Comparison of ENCODE assay signal across 8 mouse cellular contexts in genomic region chr10:77516379-77516951, GRCm38 (mm10). TPM values are rescaled to one million over a fixed set of nuclear protein-coding genes. Genes with fewer than 3 reads are reported as not detected.
DNase-seq lines count a peak whose midpoint lies in the region; ATAC-seq and TF ChIP-seq lines count a peak whose summit lies in the region.

No protein-coding gene starts in this region.

- H3K4me1 ChIP-seq in megakaryocyte, embryonic 14.5 days, result peaks cover 82% of the 10 kb centered on the region
- peaks cover 13% of the 10 kb centered on the region for H3K4me1 ChIP-seq in embryonic facial prominence, embryonic 14.5 days (ENCODE audit: control insufficient read depth, insufficient read depth, low read length)
- peaks cover 13% of the 10 kb centered on the region; the same call in 1 of the 2 replicates for H3K4me1 ChIP-seq in hindbrain, postnatal 0 days (ENCODE audit: insufficient read depth, low read length)

- H3K27me3 ChIP-seq in megakaryocyte, embryonic 14.5 days (replicated peaks), result no peaks in the 10 kb centered on the region
- no peaks in the 10 kb centered on the region for H3K27me3 ChIP-seq in embryonic facial prominence, embryonic 14.5 days (replicated peaks; ENCODE audit: control insufficient read depth, insufficient read depth, low read length)
- H3K27me3 ChIP-seq in hindbrain, postnatal 0 days (ENCODE audit: insufficient read depth, low read length), result no peaks in the 10 kb centered on the region

- peak overlapping the region; percentile 89 for H3K4me2 ChIP-seq in embryonic facial prominence, embryonic 14.5 days (ENCODE audit: low read depth, low read length)
- peak overlapping the region; percentile 82 for H3K4me2 ChIP-seq in hindbrain, postnatal 0 days (ENCODE audit: low read depth, low read length)

- peak overlapping the region; percentile 90 for H3K27ac ChIP-seq in embryonic facial prominence, embryonic 14.5 days (replicated peaks; ENCODE audit: low read depth, low read length)
- peak overlapping the region; percentile 84; the same call in 1 of the 2 replicates for H3K27ac ChIP-seq in hindbrain, postnatal 0 days

- peak overlapping the region; percentile 95 for H3K4me3 ChIP-seq in megakaryocyte, embryonic 14.5 days (replicated peaks)
- H3K4me3 ChIP-seq in embryonic facial prominence, embryonic 14.5 days (ENCODE audit: low read depth, low read length), result peak overlapping the region; percentile 92
- H3K4me3 ChIP-seq in hindbrain, postnatal 0 days (ENCODE audit: low read length), result peak overlapping the region; percentile 79

- DNase-seq in embryonic facial prominence, embryonic 14.5 days (ENCODE audit: low spot score), result no peak
- DNase-seq in hindbrain, postnatal 0 days (ENCODE audit: low spot score), result no peak
- DNase-seq in lung, postnatal 10 days, result peak; percentile 34
- DNase-seq in ovary, postnatal 10 days (ENCODE audit: low spot score), result no peak
- no peak for DNase-seq in layer of hippocampus, postnatal 36 days
- no peak for DNase-seq in ovary, adult 18-20 months (ENCODE audit: low spot score)

- WGBS in embryonic facial prominence, embryonic 14.5 days, result 32% methylated on average over 14 of the region's 14 CpGs
- WGBS in hindbrain, postnatal 0 days, result 38% methylated on average over 14 of the region's 14 CpGs

- H3K9me3 ChIP-seq in megakaryocyte, embryonic 14.5 days, result peaks cover 6% of the 10 kb centered on the region
- H3K9me3 ChIP-seq in embryonic facial prominence, embryonic 14.5 days (ENCODE audit: control insufficient read depth, low read length), result no peaks in the 10 kb centered on the region
- H3K9me3 ChIP-seq in hindbrain, postnatal 0 days (ENCODE audit: low read length), result no peaks in the 10 kb centered on the region

- TF ChIP-seq CTCF in hindbrain, postnatal 0 days (IDR thresholded peaks at IDR 0.05; ENCODE audit: low read depth), result 0 out of 2 replicates have a peak, but pooled peaks have one; percentile 5

- H3K9ac ChIP-seq in embryonic facial prominence, embryonic 14.5 days (ENCODE audit: low read depth, low read length), result peak overlapping the region; percentile 87
- H3K9ac ChIP-seq in hindbrain, postnatal 0 days (replicated peaks; ENCODE audit: low read length), result peak overlapping the region; percentile 84

- no peak for ATAC-seq in megakaryocyte, adult 5-6 weeks (ENCODE audit: poor library complexity, severe bottlenecking)
- ATAC-seq in embryonic facial prominence, embryonic 14.5 days (ENCODE audit: low read depth), result no peak
- no peak for ATAC-seq in hindbrain, postnatal 0 days

- peaks cover 36% of the 10 kb centered on the region for H3K36me3 ChIP-seq in megakaryocyte, embryonic 14.5 days (replicated peaks; ENCODE audit: low read length)
- peaks cover 26% of the 10 kb centered on the region for H3K36me3 ChIP-seq in embryonic facial prominence, embryonic 14.5 days (ENCODE audit: control insufficient read depth, insufficient read depth, low read length)
- H3K36me3 ChIP-seq in hindbrain, postnatal 0 days (ENCODE audit: insufficient read depth, low read length), result peaks cover 13% of the 10 kb centered on the region; the same call in 1 of the 2 replicates

RNA-seq across cellular contexts. Expression of gene Fam207a, which starts 0.9 kb away (rescaled TPM):
- 19.5 and 88.9 TPM in 2 replicates for polyA plus RNA-seq in megakaryocyte, embryonic 14.5 days (2012; ENCODE audit: insufficient read depth, low replicate concordance)
- 11.5 and 11.7 TPM in 2 replicates for total RNA-seq in megakaryocyte, adult 5-6 weeks (2015)
- total RNA-seq in megakaryocyte, adult 5-6 weeks (2017), result 36.3 and 46.5 TPM in 2 replicates
- 34.2 and 38.5 TPM in 2 replicates for polyA plus RNA-seq in embryonic facial prominence, embryonic 14.5 days (2014; fragmentation: Nextera tagmentation; extraction: Ambion mirVana)
- 43.5 and 56.2 TPM in 2 replicates for total RNA-seq in hindbrain, postnatal 0 days (2014; rRNA removed)
- polyA plus RNA-seq in hindbrain, postnatal 0 days (2015; fragmentation: Nextera tagmentation; extraction: Ambion mirVana), result 31.8 and 35.9 TPM in 2 replicates
- total RNA-seq in layer of hippocampus, postnatal 36 days (2021), result 10 to 100 TPM; 35.1 to 37.4 TPM

RNA-seq across cellular contexts. Expression of gene Itgb2, which starts 13.6 kb away (rescaled TPM):
- polyA plus RNA-seq in megakaryocyte, embryonic 14.5 days (2012; ENCODE audit: insufficient read depth, low replicate concordance), result 35.5 and 120 TPM in 2 replicates
- 342 TPM in 2 replicates for total RNA-seq in megakaryocyte, adult 5-6 weeks (2015)
- 400 and 419 TPM in 2 replicates for total RNA-seq in megakaryocyte, adult 5-6 weeks (2017)
- polyA plus RNA-seq in embryonic facial prominence, embryonic 14.5 days (2014; fragmentation: Nextera tagmentation; extraction: Ambion mirVana), result 3.0 and 3.5 TPM in 2 replicates
- 0.68 and 1.9 TPM in 2 replicates for total RNA-seq in hindbrain, postnatal 0 days (2014; rRNA removed)
- polyA plus RNA-seq in hindbrain, postnatal 0 days (2015; fragmentation: Nextera tagmentation; extraction: Ambion mirVana), result 0.87 and 1.0 TPM in 2 replicates
- total RNA-seq in layer of hippocampus, postnatal 36 days (2021), result 1 to 10 TPM; 3.6 TPM

Comparison
In these comparisons a context has a peak if more than half of its experiments do, and no peak if none do; other contexts are left out.
1. RNA of gene Itgb2, which starts 13.6 kb away (total RNA-seq): 342 to 419 TPM in megakaryocyte, adult 5-6 weeks; 3.6 TPM in layer of hippocampus, postnatal 36 days and 0.68 to 1.9 TPM in hindbrain, postnatal 0 days; every median in the first group is over 10 times any median in the second.
2. Peak in every context shown above with its lines, with median percentiles within 50 percentile points of each other: H3K4me3 ChIP-seq.